In the genomic region with DNA sequence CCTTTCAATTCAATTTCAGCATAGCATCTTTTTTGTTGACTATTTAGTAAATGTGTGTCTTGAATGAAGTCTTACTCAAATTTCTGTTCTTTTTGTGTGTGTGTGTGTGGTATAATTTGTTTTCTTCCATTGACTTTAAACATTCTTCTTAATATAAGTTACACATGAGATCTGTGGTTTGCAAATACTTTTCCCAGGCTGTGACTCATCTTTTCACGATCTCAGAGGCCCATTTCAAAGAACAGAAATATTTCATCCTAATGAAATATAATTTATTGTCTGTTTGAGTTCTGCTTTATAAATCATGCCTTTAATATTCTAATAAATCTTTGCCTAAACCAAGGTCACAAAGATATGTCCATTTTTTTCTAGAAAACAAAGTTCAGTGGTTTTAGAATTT, we compare ENCODE assay signal across 15 mouse cellular contexts.
"Had no signal": no experiment of that assay in that cellular context is flagged by ENCODE, and none has a peak within 500 bp of the region (broad histone marks: within the 10 kb centered on the region; RNA-seq: fewer than 3 reads in every experiment).

No protein-coding gene starts in this region.

- H3K9me3 ChIP-seq: neural tube, embryonic 12.5 days; neural tube, embryonic 13.5 days; neural tube, embryonic 15.5 days; stomach, embryonic 15.5 days had no signal

- H3K4me1 ChIP-seq: neural tube, embryonic 12.5 days; neural tube, embryonic 13.5 days; neural tube, embryonic 15.5 days; stomach, embryonic 15.5 days had no signal

- H3K27ac ChIP-seq: neural tube, embryonic 12.5 days; neural tube, embryonic 13.5 days; neural tube, embryonic 15.5 days; stomach, embryonic 15.5 days had no signal

- H3K36me3 ChIP-seq: neural tube, embryonic 12.5 days; neural tube, embryonic 13.5 days; neural tube, embryonic 15.5 days; stomach, embryonic 15.5 days had no signal

- H3K27me3 ChIP-seq: neural tube, embryonic 12.5 days; neural tube, embryonic 13.5 days; neural tube, embryonic 15.5 days; stomach, embryonic 15.5 days had no signal

- H3K9ac ChIP-seq: neural tube, embryonic 12.5 days; neural tube, embryonic 13.5 days; neural tube, embryonic 15.5 days; stomach, embryonic 15.5 days had no signal

- DNase-seq: retina, postnatal 1 day; right cerebral cortex, adult 18-20 months; right cerebral cortex, postnatal 14 days; right cerebral cortex, postnatal 25 days; right cerebral cortex, postnatal 4 days; spleen, adult 18-20 months; thymus, adult 2 months; thymus, postnatal 14 days; thymus, postnatal 25 days; thymus, postnatal 36 days; thymus, postnatal 4 days had no signal

- H3K4me2 ChIP-seq: neural tube, embryonic 12.5 days; neural tube, embryonic 13.5 days; neural tube, embryonic 15.5 days; stomach, embryonic 15.5 days had no signal

- H3K4me3 ChIP-seq: neural tube, embryonic 12.5 days; neural tube, embryonic 13.5 days; neural tube, embryonic 15.5 days; stomach, embryonic 15.5 days had no signal
